Mouse (Mus musculus): ENCODE measurements around the gene Pctp. TPM values are rescaled to one million over a fixed set of nuclear protein-coding genes. Genes with fewer than 3 reads are reported as not detected.

Pctp gene
- polyA plus RNA-seq, 1 experiment from 2014 or later = 5.6 TPM

- Histone ChIP-seq H3K27ac (no peak within 1 kb of the TSS), H3K36me3 (no peaks in the 10 kb centered on the region)
Measured at GRCm38 (mm10) chr11:90029841-90030398, 27.2 kb upstream of the Pctp start, which contains the start of gene Tmem100. Gene Tmem100 (plus strand): TSS chr11:90030348.

GRCm38 (mm10) chr11:90029354-90029753 is 26.7 kb upstream of the Pctp start:
- no peaks in the 10 kb centered on the region for H3K36me3 ChIP-seq
- peaks cover 12% of the 10 kb centered on the region for H3K4me1 ChIP-seq
- no peak overlapping the region for H3K4me3 ChIP-seq
- H3K9me3 ChIP-seq = no peaks in the 10 kb centered on the region
- peaks cover 16% of the 10 kb centered on the region for H3K27me3 ChIP-seq (replicated peaks)
- no peak overlapping the region for H3K9ac ChIP-seq
- no peak for ATAC-seq (ENCODE audit: low FRiP score, low read depth)
- WGBS = 47% methylated on average over 10 of the region's 10 CpGs
- H3K4me2 ChIP-seq (replicated peaks) = peak overlapping the region; percentile 49
- no peak overlapping the region for H3K27ac ChIP-seq

More at GRCm38 (mm10) chr11:90029841-90030398, 27.2 kb upstream of the Pctp start, which contains the start of gene Tmem100:
- ATAC-seq (ENCODE audit: low FRiP score, low read depth) = no peak
- no peaks in the 10 kb centered on the region for H3K9me3 ChIP-seq
- peak within 1 kb of the TSS; percentile 49 for H3K4me2 ChIP-seq (replicated peaks)
- peaks cover 12% of the 10 kb centered on the region for H3K4me1 ChIP-seq
- H3K27me3 ChIP-seq (replicated peaks) = peaks cover 16% of the 10 kb centered on the region
- H3K9ac ChIP-seq = no peak within 1 kb of the TSS
- peak within 1 kb of the TSS; percentile 15 for H3K4me3 ChIP-seq
- 50% methylated on average over 13 of the region's 13 CpGs for WGBS

GRCm38 (mm10) chr11:90028746-90029145 is 26.1 kb upstream of the Pctp start:
- ATAC-seq (ENCODE audit: low FRiP score, low read depth) = no peak
- 94% methylated on average over 8 of the region's 8 CpGs for WGBS
- Histone ChIP-seq H3K4me2 (replicated peaks) (no peak overlapping the region), H3K4me1 (peaks cover 12% of the 10 kb centered on the region), H3K9ac (no peak overlapping the region), H3K4me3 (no peak overlapping the region), H3K27me3 (replicated peaks) (peaks cover 16% of the 10 kb centered on the region), H3K36me3 (no peaks in the 10 kb centered on the region), H3K27ac (no peak overlapping the region), H3K9me3 (no peaks in the 10 kb centered on the region)

GRCm38 (mm10) chr11:90027216-90027615 is 24.5 kb upstream of the Pctp start:
- Histone ChIP-seq H3K27me3 (replicated peaks) (peaks cover 14% of the 10 kb centered on the region), H3K4me1 (peaks cover 12% of the 10 kb centered on the region), H3K27ac (no peak overlapping the region), H3K9me3 (no peaks in the 10 kb centered on the region), H3K9ac (no peak overlapping the region), H3K36me3 (no peaks in the 10 kb centered on the region), H3K4me2 (replicated peaks) (no peak overlapping the region), H3K4me3 (no peak overlapping the region)
- ATAC-seq (ENCODE audit: low FRiP score, low read depth) = no peak
- 58% methylated on average over 7 of the region's 7 CpGs for WGBS

GRCm38 (mm10) chr11:90026802-90027174 is 24.1 kb upstream of the Pctp start:
- no peaks in the 10 kb centered on the region for H3K9me3 ChIP-seq
- no peak overlapping the region for H3K4me3 ChIP-seq
- H3K27me3 ChIP-seq (replicated peaks) = peaks cover 10% of the 10 kb centered on the region
- no peak overlapping the region for H3K4me2 ChIP-seq (replicated peaks)
- H3K36me3 ChIP-seq = no peaks in the 10 kb centered on the region
- WGBS = 68% methylated on average over 5 of the region's 5 CpGs
- H3K9ac ChIP-seq = no peak overlapping the region
- peaks cover 12% of the 10 kb centered on the region for H3K4me1 ChIP-seq
- no peak for ATAC-seq (ENCODE audit: low FRiP score, low read depth)
- no peak overlapping the region for H3K27ac ChIP-seq

GRCm38 (mm10) chr11:90025891-90026801 is 23.5 kb upstream of the Pctp start:
- no peak overlapping the region for H3K9ac ChIP-seq
- peaks cover 10% of the 10 kb centered on the region for H3K4me1 ChIP-seq
- H3K27ac ChIP-seq = no peak overlapping the region
- WGBS = 70% methylated on average over 14 of the region's 14 CpGs
- H3K27me3 ChIP-seq (replicated peaks) = peaks cover 3% of the 10 kb centered on the region; the same call in 1 of the 2 replicates
- H3K9me3 ChIP-seq = no peaks in the 10 kb centered on the region
- no peak for ATAC-seq (ENCODE audit: low FRiP score, low read depth)
- H3K4me2 ChIP-seq (replicated peaks) = no peak overlapping the region
- H3K36me3 ChIP-seq = no peaks in the 10 kb centered on the region
- H3K4me3 ChIP-seq = no peak overlapping the region

GRCm38 (mm10) chr11:90019161-90019560 is 16.5 kb upstream of the Pctp start:
- Histone ChIP-seq H3K4me2 (replicated peaks) (no peak overlapping the region), H3K36me3 (no peaks in the 10 kb centered on the region), H3K4me1 (no peaks in the 10 kb centered on the region), H3K4me3 (no peak overlapping the region), H3K9ac (no peak overlapping the region), H3K27me3 (replicated peaks) (no peaks in the 10 kb centered on the region), H3K9me3 (no peaks in the 10 kb centered on the region), H3K27ac (no peak overlapping the region)
- 25% methylated on average over 7 of the region's 7 CpGs for WGBS
- ATAC-seq (ENCODE audit: low FRiP score, low read depth) = no peak

- H3K4me3 ChIP-seq = no peak overlapping the region
- ATAC-seq (ENCODE audit: low FRiP score, low read depth) = no peak
- no peaks in the 10 kb centered on the region for H3K36me3 ChIP-seq
- H3K4me2 ChIP-seq (replicated peaks) = no peak overlapping the region
- H3K27ac ChIP-seq = no peak overlapping the region
- 72% methylated on average over 7 of the region's 7 CpGs for WGBS
- no peak overlapping the region for H3K9ac ChIP-seq
- no peaks in the 10 kb centered on the region for H3K9me3 ChIP-seq
- no peaks in the 10 kb centered on the region for H3K27me3 ChIP-seq (replicated peaks)
- no peaks in the 10 kb centered on the region for H3K4me1 ChIP-seq
Measured at GRCm38 (mm10) chr11:90015281-90015680, 12.6 kb upstream of the Pctp start.

- H3K9me3 ChIP-seq = no peaks in the 10 kb centered on the region
- no peaks in the 10 kb centered on the region for H3K27me3 ChIP-seq (replicated peaks)
- no peak overlapping the region for H3K4me2 ChIP-seq (replicated peaks)
- no peaks in the 10 kb centered on the region for H3K36me3 ChIP-seq
- no peak overlapping the region for H3K4me3 ChIP-seq
- ATAC-seq (ENCODE audit: low FRiP score, low read depth) = no peak
- H3K27ac ChIP-seq = no peak overlapping the region
- no peaks in the 10 kb centered on the region for H3K4me1 ChIP-seq
- no peak overlapping the region for H3K9ac ChIP-seq
- 84% methylated on average over 6 of the region's 6 CpGs for WGBS
Measured at GRCm38 (mm10) chr11:90013657-90014056, 11.0 kb upstream of the Pctp start.

- H3K4me2 ChIP-seq (replicated peaks) = no peak overlapping the region
- H3K27ac ChIP-seq = no peak overlapping the region
- H3K4me3 ChIP-seq = no peak overlapping the region
- 21% methylated on average over 7 of the region's 7 CpGs for WGBS
- no peaks in the 10 kb centered on the region for H3K4me1 ChIP-seq
- no peak overlapping the region for H3K9ac ChIP-seq
- no peak for ATAC-seq (ENCODE audit: low FRiP score, low read depth)
- H3K9me3 ChIP-seq = no peaks in the 10 kb centered on the region
- H3K36me3 ChIP-seq = no peaks in the 10 kb centered on the region
- no peaks in the 10 kb centered on the region for H3K27me3 ChIP-seq (replicated peaks)
Measured at GRCm38 (mm10) chr11:90007791-90008531, 5.3 kb upstream of the Pctp start.

- Histone ChIP-seq H3K4me1 (peaks cover 6% of the 10 kb centered on the region; the same call in 1 of the 2 replicates), H3K27ac (no peak overlapping the region), H3K4me2 (replicated peaks) (no peak overlapping the region), H3K4me3 (no peak overlapping the region), H3K9ac (no peak overlapping the region), H3K36me3 (no peaks in the 10 kb centered on the region), H3K9me3 (no peaks in the 10 kb centered on the region), H3K27me3 (replicated peaks) (no peaks in the 10 kb centered on the region)
- no peak for ATAC-seq (ENCODE audit: low FRiP score, low read depth)
- WGBS = 76% methylated on average over 4 of the region's 4 CpGs
Measured at GRCm38 (mm10) chr11:90006111-90006510, 3.4 kb upstream of the Pctp start.

- WGBS = 92% methylated on average over 4 of the region's 4 CpGs
- Histone ChIP-seq H3K36me3 (no peaks in the 10 kb centered on the region), H3K4me3 (no peak overlapping the region), H3K9me3 (no peaks in the 10 kb centered on the region), H3K9ac (no peak overlapping the region), H3K4me2 (replicated peaks) (no peak overlapping the region), H3K27ac (no peak overlapping the region), H3K27me3 (replicated peaks) (no peaks in the 10 kb centered on the region), H3K4me1 (peaks cover 6% of the 10 kb centered on the region; the same call in 1 of the 2 replicates)
- ATAC-seq (ENCODE audit: low FRiP score, low read depth) = no peak
Measured at GRCm38 (mm10) chr11:90003386-90003785, 692 bp upstream of the Pctp start.
